Mouse (Mus musculus): ENCODE measurements around the gene Gm9112.
A peak's percentile ranks its signal among the peaks of the same experiment; 100 is the strongest.
"Not testable (repeated sequence)": the region's sequence is repeated elsewhere in the genome, so short reads cannot be mapped to it uniquely, and the experiment has no call there.

Gene Gm9112

DNA sequence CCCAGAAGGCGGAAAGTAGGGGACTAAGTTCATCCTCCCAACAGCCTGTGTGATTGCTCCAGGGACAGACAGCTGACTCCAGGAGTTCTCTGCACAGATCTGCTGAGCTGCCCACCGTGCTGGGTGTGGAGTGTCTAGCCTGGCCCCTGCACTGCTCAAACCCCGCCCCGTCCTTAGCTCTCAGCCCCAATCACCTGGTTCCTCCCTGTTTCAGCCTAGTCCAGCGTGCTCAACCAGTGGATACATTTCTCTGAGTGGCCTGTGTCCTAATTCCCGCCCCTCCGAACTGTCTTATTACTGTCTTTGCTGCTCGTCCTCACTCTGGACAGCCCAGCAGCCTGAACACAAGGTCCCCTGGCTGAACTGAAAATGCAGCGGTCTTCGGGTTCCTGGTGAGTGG lies at the start of gene Gm9112, which contains the start of gene Dmrtc1b:
Gm9112 (minus strand) TSS at position 101 of the 400 bp plus-strand sequence.
Dmrtc1b (plus strand) TSS at position 331 of the 400 bp plus-strand sequence.
- DNase-seq (ENCODE audit: low spot score): not testable (repeated sequence)

DNA sequence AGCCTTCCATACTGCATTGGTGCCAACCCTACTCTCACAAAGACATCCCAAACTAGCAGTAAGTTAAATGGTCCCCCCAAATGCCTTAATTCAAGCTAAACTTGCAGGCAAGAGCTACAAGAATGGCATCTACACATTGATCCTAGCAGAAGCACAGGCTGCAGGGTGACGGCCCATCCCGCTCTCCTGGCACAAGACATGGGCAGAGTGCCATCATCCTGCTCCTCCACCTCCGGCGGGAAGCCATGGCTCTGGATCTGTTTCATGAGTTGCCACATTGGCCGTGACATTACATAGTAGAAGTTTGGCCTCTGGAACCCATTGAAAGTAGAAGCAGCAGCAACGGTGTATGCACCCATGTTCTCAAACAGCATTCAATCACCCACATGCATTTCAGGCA lies 16.8 kb upstream of the Gm9112 start:
- DNase-seq (ENCODE audit: low spot score): not testable (repeated sequence)

GRCm38 (mm10) chrX:102700636-102701035 lies 6.8 kb downstream of the Gm9112 start:
- DNase-seq (ENCODE audit: low spot score): not testable (repeated sequence)

- peak; percentile 64 for DNase-seq (ENCODE audit: low spot score)
These were observed 18.2 kb downstream of the Gm9112 start for GRCm38 (mm10) chrX:102689252-102689651.

GRCm38 (mm10) chrX:102686872-102687271 lies 20.6 kb downstream of the Gm9112 start, which contains the start of gene Gm3880:
Gene Gm3880 (minus strand): TSS chrX:102686972.
- DNase-seq (ENCODE audit: low spot score): not testable (repeated sequence)

DNA sequence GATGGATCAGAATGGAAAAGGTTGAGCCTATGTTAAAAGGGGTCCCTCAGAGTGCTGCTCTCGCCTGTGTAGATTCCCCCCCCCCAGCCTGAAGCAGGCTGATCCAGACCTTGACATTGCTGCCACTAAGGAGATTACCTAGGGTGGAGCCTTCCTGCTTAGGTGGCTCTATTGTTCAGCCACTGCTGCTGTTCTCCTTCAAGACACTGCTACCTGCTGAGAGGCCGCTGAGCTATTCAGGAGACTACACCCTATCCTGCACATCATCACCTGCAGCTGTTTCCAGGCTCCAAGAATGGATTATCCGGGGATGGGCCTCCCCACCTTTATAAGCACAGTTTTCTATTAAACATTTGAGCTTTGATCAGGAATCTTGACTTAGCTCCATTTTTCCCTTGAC lies 22.7 kb downstream of the Gm9112 start:
- not testable (repeated sequence) for DNase-seq (ENCODE audit: low spot score)

- DNase-seq (ENCODE audit: low spot score): no peak
These were observed 40.8 kb downstream of the Gm9112 start for GRCm38 (mm10) chrX:102666641-102667040.

DNA sequence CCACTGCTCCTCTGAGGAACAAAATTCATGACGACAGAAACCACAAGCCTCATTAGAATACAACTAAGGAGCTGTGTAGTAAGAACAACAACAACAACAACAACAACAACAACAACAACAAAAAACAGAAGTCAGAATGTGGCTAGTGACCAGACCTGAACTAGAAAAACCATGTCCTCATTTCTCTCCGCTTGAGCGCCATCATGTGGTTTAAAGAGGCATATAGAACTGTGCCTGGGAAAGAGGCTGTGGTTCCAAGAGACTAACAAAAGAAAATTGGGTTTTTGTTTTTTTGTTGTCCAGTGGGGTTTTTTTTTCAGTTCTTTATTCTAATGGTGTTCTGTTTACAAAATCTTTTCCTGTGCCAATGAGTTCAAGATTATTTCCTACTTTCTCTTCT lies 46.7 kb downstream of the Gm9112 start:
- no peak for DNase-seq (ENCODE audit: low spot score)
